Mouse (Mus musculus) naive thymus-derived CD4-positive, alpha-beta T cell, adult 2 months (primary cell): ENCODE data around the gene Axdnd1.
A peak's percentile ranks its signal among the peaks of the same experiment; 100 is the strongest.
"Not testable (repeated sequence)": the region's sequence is repeated elsewhere in the genome, so short reads cannot be mapped to it uniquely, and the experiment has no call there.

Source experiments
- DNase-seq: peaks from one replicate; pipeline ENCODE4 v3.0.0-alpha.2; 2011; ENCODE audit warnings: low read depth

Gene Axdnd1

GRCm38 (mm10) chr1:156340847-156341246 lies 80.1 kb downstream of the Axdnd1 start:
- no peak for DNase-seq

- no peak for DNase-seq
Measured at GRCm38 (mm10) chr1:156323126-156323525, 97.8 kb downstream of the Axdnd1 start.

- no peak for DNase-seq
Measured at GRCm38 (mm10) chr1:156310630-156311029, 110.3 kb downstream of the Axdnd1 start, which contains the start of gene Nphs2. TSS of gene Nphs2 (plus strand) at chr1:156310727.

- no peak for DNase-seq
Measured at GRCm38 (mm10) chr1:156308595-156308994, 112.4 kb downstream of the Axdnd1 start.

GRCm38 (mm10) chr1:156302911-156303749 lies 117.8 kb downstream of the Axdnd1 start, which contains the start of gene Tdrd5:
TSS of gene Tdrd5 (minus strand) at chr1:156303664.
- peak; percentile 43 for DNase-seq

GRCm38 (mm10) chr1:156290016-156290415 lies 130.9 kb downstream of the Axdnd1 start:
- no peak for DNase-seq

GRCm38 (mm10) chr1:156289222-156289587 lies 131.8 kb downstream of the Axdnd1 start:
- DNase-seq = not testable (repeated sequence)

- no peak for DNase-seq
Measured at GRCm38 (mm10) chr1:156288556-156289221, 132.3 kb downstream of the Axdnd1 start.

- DNase-seq = no peak
Measured at GRCm38 (mm10) chr1:156285541-156285896, 135.4 kb downstream of the Axdnd1 start.

GRCm38 (mm10) chr1:156284851-156285540 lies 136.0 kb downstream of the Axdnd1 start:
- DNase-seq = no peak

GRCm38 (mm10) chr1:156284207-156284606 lies 136.8 kb downstream of the Axdnd1 start:
- peak; percentile 13 for DNase-seq

GRCm38 (mm10) chr1:156280131-156280530 lies 140.8 kb downstream of the Axdnd1 start:
- DNase-seq = peak; percentile 42

- DNase-seq = no peak
Measured at GRCm38 (mm10) chr1:156273647-156274046, 147.3 kb downstream of the Axdnd1 start.
